ENCODE assay signal across 10 mouse cellular contexts in the genomic region with DNA sequence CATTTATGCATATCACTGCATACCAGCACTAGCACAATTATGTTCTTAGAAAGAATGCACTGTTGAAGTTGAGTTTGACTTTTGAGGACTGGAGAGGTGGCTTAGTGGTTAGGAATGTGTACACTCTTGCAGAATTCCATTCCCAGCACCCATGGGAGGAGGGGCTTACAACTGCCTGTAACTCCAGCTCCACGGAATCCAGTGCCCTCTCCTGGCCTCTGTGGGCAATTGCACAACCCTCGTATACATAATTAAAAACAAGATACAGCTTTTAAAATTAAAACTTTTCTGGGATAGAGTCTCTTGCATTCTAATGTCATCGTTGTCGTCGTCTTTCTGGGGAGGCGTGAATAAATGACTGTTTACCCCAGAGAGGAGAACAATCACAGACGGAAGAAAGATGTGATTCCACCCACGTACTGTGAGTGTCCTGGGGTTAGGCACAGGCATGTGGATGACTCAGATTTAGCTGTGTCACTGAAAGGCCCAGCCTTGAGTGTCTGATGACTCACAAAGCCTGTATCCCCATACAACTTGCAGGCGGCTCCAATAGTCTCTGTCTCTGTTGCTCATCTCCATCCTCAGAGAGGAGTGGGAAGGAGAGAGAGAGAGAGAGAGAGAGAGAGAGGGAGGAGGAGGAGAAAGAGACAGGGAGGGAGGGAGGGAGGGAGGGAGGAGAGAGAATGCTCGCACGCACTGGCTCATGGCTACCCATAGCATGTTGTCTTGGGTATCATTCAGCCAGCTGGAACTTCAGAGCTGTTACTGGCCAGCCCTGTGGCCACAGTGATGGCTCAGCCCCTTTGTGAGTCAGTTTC. TPM values are rescaled to one million over a fixed set of nuclear protein-coding genes. Genes with fewer than 3 reads are reported as not detected.
A peak's percentile ranks its signal among the peaks of the same experiment; 100 is the strongest.
DNase-seq lines count a peak whose midpoint lies in the region; ATAC-seq lines count a peak whose summit lies in the region.
"Had no signal": no experiment of that assay in that cellular context is flagged by ENCODE, and none has a peak within 500 bp of the region (broad histone marks: within the 10 kb centered on the region; RNA-seq: fewer than 3 reads in every experiment).

No protein-coding gene starts in this region.

- peak; percentile 28 to 59 for DNase-seq in layer of hippocampus, adult 18-20 months (ENCODE audit: low spot score in 2 of 2)
- no peak for DNase-seq in layer of hippocampus, postnatal 10 days (ENCODE audit: low spot score in 2 of 2)
- peak; percentile 10 for DNase-seq in CD4-positive helper T cell, adult 2 months (ENCODE audit: low read depth, low spot score)
- peak; percentile 93 for DNase-seq in ZHBTc4 (ENCODE audit: low read depth, low spot score)
- peak; percentile 47 for DNase-seq in layer of hippocampus, adult 9-11 months
- DNase-seq in testis, postnatal 14 days (ENCODE audit: low spot score), result no peak
- DNase-seq: cerebellum, adult 9-10 months had no signal

- no peak for ATAC-seq in erythroblast, adult 5-6 weeks (replicated peaks; ENCODE audit: low FRiP score, poor library complexity, severe bottlenecking)
- no peak for ATAC-seq in megakaryocyte-erythroid progenitor cell, adult 5-6 weeks (replicated peaks; ENCODE audit: low FRiP score, low TSS enrichment, poor library complexity, severe bottlenecking)

RNA-seq across cellular contexts. Expression of gene Trip12, which starts 41.1 kb away (rescaled TPM):
- total RNA-seq in layer of hippocampus, adult 18-20 months (2021), result 100 to 1,000 TPM; 182 to 199 TPM
- 100 to 1,000 TPM; 191 to 197 TPM for total RNA-seq in layer of hippocampus, postnatal 10 days (2021)
- 67.4 and 74.0 TPM in 2 replicates for total RNA-seq in erythroblast, adult 5-6 weeks (2015; ENCODE audit: low replicate concordance)
- 115 and 127 TPM in 2 replicates for total RNA-seq in erythroblast, adult 5-6 weeks (2017; ENCODE audit: low replicate concordance)
- 180 and 213 TPM in 2 replicates for total RNA-seq in megakaryocyte-erythroid progenitor cell, adult 5-6 weeks (2014; fragmentation: Nextera tagmentation)
- total RNA-seq in megakaryocyte-erythroid progenitor cell, adult 5-6 weeks (2017), result 284 and 335 TPM in 2 replicates

RNA-seq across cellular contexts. Expression of gene Fbxo36, which starts 41.8 kb away (rescaled TPM):
- 1 to 10 TPM; 2.3 to 3.3 TPM for total RNA-seq in layer of hippocampus, adult 18-20 months (2021)
- 1 to 10 TPM; 1.8 to 2.2 TPM for total RNA-seq in layer of hippocampus, postnatal 10 days (2021)
- not detected in 2 replicates for total RNA-seq in erythroblast, adult 5-6 weeks (2015; ENCODE audit: low replicate concordance)
- total RNA-seq in erythroblast, adult 5-6 weeks (2017; ENCODE audit: low replicate concordance), result 1.7 and 2.0 TPM in 2 replicates
- 9.3 and 11.9 TPM in 2 replicates for total RNA-seq in megakaryocyte-erythroid progenitor cell, adult 5-6 weeks (2014; fragmentation: Nextera tagmentation)
- total RNA-seq in megakaryocyte-erythroid progenitor cell, adult 5-6 weeks (2017), result 6.2 and 6.7 TPM in 2 replicates

RNA-seq across cellular contexts. Expression of gene Slc16a14, which starts 53.5 kb away (rescaled TPM):
- 10 to 100 TPM; 11.7 to 12.4 TPM for total RNA-seq in layer of hippocampus, adult 18-20 months (2021)
- total RNA-seq in layer of hippocampus, postnatal 10 days (2021), result 10 to 100 TPM; 27.7 to 39.1 TPM
- total RNA-seq in erythroblast, adult 5-6 weeks (2015; ENCODE audit: low replicate concordance), result not detected in 2 replicates
- not detected in 2 replicates for total RNA-seq in erythroblast, adult 5-6 weeks (2017; ENCODE audit: low replicate concordance)
- total RNA-seq in megakaryocyte-erythroid progenitor cell, adult 5-6 weeks (2014; fragmentation: Nextera tagmentation), result not detected in 2 replicates
- not detected in 2 replicates for total RNA-seq in megakaryocyte-erythroid progenitor cell, adult 5-6 weeks (2017)
- total RNA-seq: hematopoietic stem cell, adult 5-6 weeks had no signal

Comparison
In these comparisons a context has a peak if more than half of its experiments do, and no peak if none do; other contexts are left out.
1. DNase-seq: peak in layer of hippocampus, adult 18-20 months (2 of 2), CD4-positive helper T cell, adult 2 months (single experiment), ZHBTc4 (single experiment) and layer of hippocampus, adult 9-11 months (single experiment); none in layer of hippocampus, postnatal 10 days (0 of 2) and testis, postnatal 14 days (single experiment).
2. RNA of gene Slc16a14, which starts 53.5 kb away (total RNA-seq): 27.7 to 39.1 TPM in layer of hippocampus, postnatal 10 days and 11.7 to 12.4 TPM in layer of hippocampus, adult 18-20 months; not detected in erythroblast, adult 5-6 weeks and not detected in megakaryocyte-erythroid progenitor cell, adult 5-6 weeks; every median in the first group is over 10 times any median in the second.